Mouse (Mus musculus): ENCODE data around the gene Col18a1.

- TF ChIP-seq POLR2A (IDR thresholded peaks at IDR 0.05; ENCODE audit: borderline replicate concordance, extremely low read depth, insufficient read depth, insufficient read length, poor library complexity, severe bottlenecking) (no peak), CTCF (IDR thresholded peaks at IDR 0.05; ENCODE audit: borderline replicate concordance, extremely low read depth, insufficient read depth, insufficient read length) (no peak)
These were observed 44.3 kb upstream of the Col18a1 start for GRCm38 (mm10) chr10:77210666-77211065.
